Mouse (Mus musculus) heart, adult 2 months (tissue): ENCODE results near the gene Cr2. TPM values are rescaled to one million over a fixed set of nuclear protein-coding genes. Genes with fewer than 3 reads are reported as not detected.
A peak's percentile ranks its signal among the peaks of the same experiment; 100 is the strongest.

Experiments used
- DNase-seq, 2 experiments: peaks; one replicate each; pipeline ENCODE4 v3.0.0; 2021
- H3K27ac ChIP-seq: fragments of 200-600 bp; 2 replicates; pipeline ENCODE4 v1.8.1; 2022
- H3K27me3 ChIP-seq: fragments of 200-500 bp; 2 replicates; pipeline ENCODE4 v1.6.1; 2012; ENCODE audit warnings: mild to moderate bottlenecking, low read length, inconsistent platforms, mixed read lengths; ENCODE audit not compliant: control insufficient read depth, insufficient read depth
- H3K36me3 ChIP-seq: fragments of 200-500 bp; 2 replicates; pipeline ENCODE4 v1.6.1; 2012; ENCODE audit warnings: low read length, inconsistent platforms; ENCODE audit not compliant: control insufficient read depth, insufficient read depth
- H3K4me1 ChIP-seq: fragments of 200-500 bp; 2 replicates; pipeline ENCODE4 v1.6.1; 2011; ENCODE audit warnings: low read length; ENCODE audit not compliant: control insufficient read depth, insufficient read depth
- H3K4me3 ChIP-seq: fragments of 200-600 bp; 2 replicates; pipeline ENCODE4 v1.8.1; 2022
- H3K79me2 ChIP-seq: fragments of 200-500 bp; replicated peaks from 2 replicates; pipeline ENCODE4 v1.6.1; 2012; ENCODE audit warnings: mild to moderate bottlenecking, inconsistent platforms, low read length, moderate library complexity, mixed read lengths; ENCODE audit not compliant: control insufficient read depth, insufficient read depth
- H3K9ac ChIP-seq: fragments of 200-500 bp; 2 replicates; pipeline ENCODE4 v1.6.1; 2012; ENCODE audit warnings: low read depth, mild to moderate bottlenecking, control low read depth, inconsistent platforms, low read length, mixed read lengths
- CTCF ChIP-seq: fragments of 200-600 bp; IDR thresholded peaks from 2 replicates; pipeline ENCODE4 v1.8.1; 2022; ENCODE audit warnings: antibody characterized with exemption, mild to moderate bottlenecking, moderate library complexity
- EP300 ChIP-seq: fragments of 200-500 bp; IDR thresholded peaks from 2 replicates; pipeline ENCODE4 v1.6.1; 2011; ENCODE audit warnings: low read depth, low read length, control low read depth; ENCODE audit not compliant: insufficient read depth
- POLR2A ChIP-seq: fragments of 200-500 bp; IDR thresholded peaks from 2 replicates; pipeline ENCODE4 v1.6.1; 2011; ENCODE audit warnings: mild to moderate bottlenecking, low read depth, low read length, control low read depth; ENCODE audit not compliant: insufficient read depth
- whole genome bisulfite sequencing: fragments of 180-500 bp; shearing (Covaris S2); methylation state at CpG from one replicate; pipeline ENCODE4 v1.1.7; 2018; 5-methylcytosine and 5-hydroxymethylcytosine counted together
- intact Hi-C: fragments of 180-260 bp; cut with DNase I; formaldehyde crosslinking; loops from one replicate; pipeline ENCODE4 v1.15.1; 2025
- polyA plus RNA-seq: library from polyadenylated mRNA; depleted of rRNA; stranded (reverse); fragments of >200 nt; gene quantifications from 2 replicates; pipeline ENCODE4 v1.2.3, GENCODE M21; 2012; rRNA removed
- total RNA-seq, 2 experiments: library from RNA; stranded (reverse); gene quantifications; 2 replicates each; pipeline ENCODE4 v1.2.3; 2021

The Cr2 gene
- total and polyA plus RNA-seq, 3 experiments = 0.21 to 0.75 (median 0.26) TPM

DNA sequence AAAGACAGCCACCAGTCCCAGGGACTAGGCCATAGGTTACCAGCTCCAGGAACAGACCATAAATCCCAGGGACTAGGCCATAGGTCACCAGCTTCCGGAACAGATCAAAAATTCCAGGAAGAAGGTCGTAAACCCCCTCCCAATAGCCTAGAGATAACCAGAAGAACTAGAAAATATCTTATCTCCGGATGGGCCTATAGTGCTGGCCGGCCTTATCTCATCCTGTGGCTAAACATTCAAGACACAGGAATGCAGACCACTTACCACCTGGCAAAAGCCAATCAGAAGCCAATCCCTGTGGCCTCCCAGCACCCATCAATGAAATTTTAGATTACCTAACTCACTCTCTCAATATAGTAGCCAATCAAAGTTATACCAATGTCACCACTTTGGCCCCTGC lies 75.8 kb downstream of the Cr2 start:
- Histone ChIP-seq H3K79me2 (no peaks in the 10 kb centered on the region), H3K9ac (no peak overlapping the region), H3K36me3 (peaks cover 7% of the 10 kb centered on the region), H3K27ac (no peak overlapping the region), H3K27me3 (no peaks in the 10 kb centered on the region), H3K4me1 (no peaks in the 10 kb centered on the region), H3K4me3 (no peak overlapping the region)
- TF ChIP-seq POLR2A (no peak), CTCF (no peak), EP300 (no peak)
- no peak for DNase-seq
- intact Hi-C loops = no loop called here
- WGBS = 19% methylated on average over 4 of the region's 4 CpGs

DNA sequence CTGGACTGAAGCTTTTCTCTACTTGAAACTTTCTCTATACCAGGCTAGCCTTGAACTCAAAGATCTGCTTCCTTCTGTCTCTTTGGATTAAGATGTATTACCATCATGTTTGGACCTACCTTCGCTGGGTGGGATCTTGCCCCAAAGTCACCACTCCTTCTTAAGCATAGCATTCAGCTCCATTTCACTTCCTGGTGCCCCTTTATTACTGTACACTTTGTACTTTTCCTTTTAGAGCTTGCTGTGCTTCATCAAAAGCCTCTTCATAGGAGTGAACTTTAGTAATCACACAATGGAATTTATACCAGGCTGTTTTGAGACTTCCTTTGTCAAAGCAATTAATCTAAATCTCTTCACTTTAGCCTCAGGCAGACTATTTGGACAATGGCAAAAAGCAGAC lies 78.5 kb downstream of the Cr2 start:
- TF ChIP-seq EP300 (no peak), POLR2A (no peak), CTCF (no peak)
- Histone ChIP-seq H3K36me3 (peaks cover 7% of the 10 kb centered on the region), H3K27me3 (no peaks in the 10 kb centered on the region), H3K4me1 (no peaks in the 10 kb centered on the region), H3K27ac (no peak overlapping the region), H3K79me2 (no peaks in the 10 kb centered on the region), H3K4me3 (no peak overlapping the region), H3K9ac (no peak overlapping the region)
- DNase-seq = no peak
- WGBS = 92% methylated on average over 1 of the region's 1 CpGs
- intact Hi-C loops = loop anchor here (10.0 kb wide), 1 partner anchor 123 kb away; no protein-coding TSS in a partner anchor

DNA sequence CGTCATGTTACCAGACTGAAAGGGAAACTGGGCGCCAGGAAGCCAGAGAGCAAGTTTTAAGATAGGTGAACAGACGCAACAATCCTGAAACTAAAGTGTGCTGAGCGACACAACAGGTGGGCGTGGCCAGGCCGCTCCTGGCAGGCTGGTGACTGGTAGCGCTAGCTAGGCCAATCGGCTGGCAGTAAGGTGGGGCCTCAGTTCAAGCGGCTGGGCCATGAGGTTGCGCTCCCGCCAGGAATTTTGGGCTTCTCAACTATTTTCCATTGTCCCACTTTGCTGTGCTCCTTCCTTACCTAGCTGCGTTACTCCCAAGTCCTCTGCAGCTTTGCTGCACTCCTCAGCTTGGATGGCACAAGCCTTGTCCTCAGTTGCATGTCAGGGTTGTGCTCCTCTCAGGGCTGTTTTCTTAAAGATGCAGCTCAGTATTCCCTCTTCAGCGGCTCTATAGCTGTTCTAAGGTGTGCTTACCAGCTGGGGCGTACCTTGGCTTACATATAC lies 84.2 kb downstream of the Cr2 start, which contains the start of gene Cd46:
Gene Cd46 (minus strand): TSS at position 30 of the 501 bp plus-strand sequence.
- peak within 1 kb of the TSS; percentile 74 for H3K9ac ChIP-seq
- peaks cover 2% of the 10 kb centered on the region for H3K4me1 ChIP-seq
- H3K79me2 ChIP-seq = no peaks in the 10 kb centered on the region
- no peaks in the 10 kb centered on the region for H3K36me3 ChIP-seq
- whole genome bisulfite sequencing = 5% methylated on average over 14 of the region's 14 CpGs
- H3K4me3 ChIP-seq = peak within 1 kb of the TSS; percentile 48
- TF ChIP-seq CTCF (no peak), POLR2A (peak; percentile 56)
- intact Hi-C loops = loop anchor here (5.0 to 10.0 kb wide), 2 partner anchors 35 to 117 kb away; no protein-coding TSS in a partner anchor
- H3K27ac ChIP-seq = peak within 1 kb of the TSS; percentile 29
- DNase-seq = peak; percentile 73 to 82
- H3K27me3 ChIP-seq = no peaks in the 10 kb centered on the region

DNA sequence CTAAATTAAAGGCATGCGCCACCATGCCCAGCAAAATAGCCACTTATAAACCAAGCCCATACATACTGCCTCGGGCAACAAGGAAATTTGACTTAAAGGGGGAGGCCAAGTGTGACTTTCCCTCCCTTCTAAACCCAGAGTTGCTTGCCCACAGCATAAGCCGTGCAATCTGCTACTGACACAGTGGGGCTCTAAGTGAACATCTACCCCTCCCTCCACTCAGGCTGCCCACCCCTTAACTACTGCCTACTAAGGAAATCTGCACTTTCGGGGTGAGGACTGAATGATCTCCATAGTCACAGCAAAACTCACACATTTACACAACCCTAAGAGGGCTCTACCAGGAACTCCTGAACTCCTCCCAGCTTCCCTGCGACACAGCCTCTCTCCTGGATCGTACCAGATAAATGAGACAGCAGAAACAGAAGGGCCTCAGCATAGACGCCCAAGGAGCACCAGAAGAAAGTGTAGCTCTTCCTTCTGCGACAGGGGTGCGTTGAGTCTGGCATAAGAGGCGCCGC lies 84.8 kb downstream of the Cr2 start:
- H3K79me2 ChIP-seq = no peaks in the 10 kb centered on the region
- H3K9ac ChIP-seq = peak overlapping the region; percentile 74
- H3K4me3 ChIP-seq = peak overlapping the region; percentile 48
- intact Hi-C loops = loop anchor here (5.0 to 10.0 kb wide), 2 partner anchors 36 to 117 kb away; no protein-coding TSS in a partner anchor
- WGBS = 21% methylated on average over 11 of the region's 11 CpGs
- peak overlapping the region; percentile 29 for H3K27ac ChIP-seq
- no peak for DNase-seq
- TF ChIP-seq EP300 (no peak), CTCF (no peak), POLR2A (no peak)
- H3K27me3 ChIP-seq = no peaks in the 10 kb centered on the region
- H3K4me1 ChIP-seq = peaks cover 2% of the 10 kb centered on the region
- no peaks in the 10 kb centered on the region for H3K36me3 ChIP-seq

Other genes starting within 250 kb of the Cr2 start
- gene Cd34, start 237.9 kb downstream of the Cr2 start, total RNA-seq = 10 to 100 TPM; 73.6 to 92.6 TPM
- 86.5 and 172 TPM in 2 replicates for gene Cd34, start 237.9 kb downstream of the Cr2 start, polyA plus RNA-seq
- gene Cd46, start 84.5 kb downstream of the Cr2 start, total RNA-seq = 1 to 10 TPM in 1 of 2 experiments, under 1 TPM in 1; 0.73 to 1.0 TPM
- gene Cd46, start 84.5 kb downstream of the Cr2 start, polyA plus RNA-seq = 0.66 and 1.2 TPM in 2 replicates
- 10 to 100 TPM; 63.3 to 64.7 TPM for gene Cr1l, start 45.1 kb downstream of the Cr2 start, total RNA-seq
- 75.1 and 105 TPM in 2 replicates for gene Cr1l, start 45.1 kb downstream of the Cr2 start, polyA plus RNA-seq